Mouse (Mus musculus): Measurements from ENCODE around the gene Mamdc4. TPM values are rescaled to one million over a fixed set of nuclear protein-coding genes. Genes with fewer than 3 reads are reported as not detected.
A peak's percentile ranks its signal among the peaks of the same experiment; 100 is the strongest.
"Not testable (repeated sequence)": the region's sequence is repeated elsewhere in the genome, so short reads cannot be mapped to it uniquely, and the experiment has no call there.

Mamdc4 gene
- polyA plus RNA-seq, 1 experiment from 2014 or later: 74.5 TPM

DNA sequence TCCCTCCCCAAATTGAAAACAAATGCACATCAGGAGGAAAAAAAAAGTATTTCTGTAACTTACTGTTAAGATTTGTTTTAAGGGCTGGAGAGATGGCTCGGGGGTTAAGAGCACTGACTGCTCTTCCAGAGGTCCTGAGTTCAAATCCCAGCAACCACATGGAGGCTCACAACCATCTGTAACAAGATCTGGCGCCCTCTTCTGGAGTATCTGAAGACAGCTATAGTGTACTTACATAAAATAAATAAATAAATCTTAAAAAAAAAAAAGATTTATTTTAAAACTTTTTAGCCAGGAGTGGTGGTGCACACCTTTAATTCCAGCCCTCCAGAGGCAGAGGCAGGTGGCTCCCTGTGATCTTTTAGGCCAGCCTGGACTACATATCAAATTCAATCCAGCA lies 19.2 kb downstream of the Mamdc4 start:
- ATAC-seq (ENCODE audit: insufficient read depth, low FRiP score, low read depth); H3K9ac ChIP-seq; H3K27ac ChIP-seq; H3K27me3 ChIP-seq (replicated peaks); H3K9me3 ChIP-seq; H3K4me3 ChIP-seq (replicated peaks); H3K36me3 ChIP-seq; H3K4me2 ChIP-seq: not testable (repeated sequence)
- 58% methylated on average over 2 of the region's 2 CpGs for WGBS
- peaks cover 14% of the 10 kb centered on the region for H3K4me1 ChIP-seq

GRCm38 (mm10) chr2:25553171-25553786 lies 21.4 kb downstream of the Mamdc4 start:
- H3K27ac ChIP-seq; H3K4me2 ChIP-seq; H3K9ac ChIP-seq; H3K27me3 ChIP-seq (replicated peaks); H3K36me3 ChIP-seq; ATAC-seq (ENCODE audit: insufficient read depth, low FRiP score, low read depth); H3K4me3 ChIP-seq (replicated peaks); H3K4me1 ChIP-seq; H3K9me3 ChIP-seq: not testable (repeated sequence)
- 85% methylated on average over 4 of the region's 4 CpGs for WGBS

GRCm38 (mm10) chr2:25551186-25551585 lies 23.5 kb downstream of the Mamdc4 start:
- ATAC-seq (ENCODE audit: insufficient read depth, low FRiP score, low read depth): no peak
- Histone ChIP-seq H3K9me3 (no peaks in the 10 kb centered on the region), H3K4me2 (no peak overlapping the region), H3K36me3 (no peaks in the 10 kb centered on the region), H3K27ac (no peak overlapping the region), H3K4me3 (replicated peaks) (no peak overlapping the region), H3K9ac (no peak overlapping the region), H3K4me1 (0 out of 2 replicates have a peak, but pooled peaks cover under 1% of the 10 kb centered on the region), H3K27me3 (replicated peaks) (no peaks in the 10 kb centered on the region)
- WGBS: 26% methylated on average over 5 of the region's 5 CpGs

DNA sequence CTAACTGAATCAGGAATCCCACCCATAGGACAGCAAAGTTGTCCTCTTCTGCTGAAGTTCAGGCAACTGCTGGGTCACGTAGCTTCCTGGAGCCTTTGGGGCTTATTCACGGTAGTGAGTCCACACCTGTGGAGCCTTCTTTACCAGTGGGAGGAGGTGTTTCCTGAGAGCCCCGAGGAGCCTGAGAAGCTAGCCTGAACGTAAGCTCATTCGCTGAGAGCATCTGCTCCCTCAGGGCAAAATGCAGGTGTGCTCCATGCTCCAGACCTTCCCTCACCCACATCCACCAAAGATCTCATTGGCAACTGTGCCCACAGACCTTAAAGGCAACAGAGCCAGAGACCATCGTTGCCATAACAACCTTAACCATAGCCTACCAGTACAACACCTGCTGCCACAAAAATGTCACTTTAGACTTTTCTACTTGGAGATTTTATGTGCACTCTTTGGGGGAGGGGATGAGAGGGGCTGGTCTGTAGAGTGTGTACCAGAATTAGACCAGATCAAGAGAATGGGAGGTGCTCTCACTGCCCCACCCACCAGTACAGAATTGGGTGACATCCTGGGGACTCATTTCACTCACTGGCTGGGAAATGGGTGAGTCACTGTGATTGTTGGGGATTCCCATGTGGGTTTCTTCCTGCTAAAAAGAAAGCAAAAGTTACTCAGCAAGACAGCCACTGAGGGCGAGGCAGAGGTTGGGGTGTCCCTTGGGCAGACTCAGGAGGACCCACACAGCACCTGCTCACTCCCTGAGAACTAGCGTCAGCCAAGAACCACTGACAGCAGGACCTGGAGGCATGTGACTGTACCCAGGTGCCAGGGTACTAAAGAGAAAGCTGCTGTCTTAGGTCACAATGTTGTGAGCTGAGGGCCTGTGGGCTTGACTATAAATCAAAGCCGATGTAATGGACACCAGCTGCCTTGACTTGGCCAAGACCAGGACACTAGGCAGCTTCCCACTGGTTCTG lies 25.3 kb downstream of the Mamdc4 start:
- Histone ChIP-seq H3K27ac (no peak overlapping the region), H3K4me2 (no peak overlapping the region), H3K4me1 (peaks cover 7% of the 10 kb centered on the region; the same call in 1 of the 2 replicates), H3K4me3 (replicated peaks) (no peak overlapping the region), H3K9ac (no peak overlapping the region), H3K36me3 (no peaks in the 10 kb centered on the region), H3K9me3 (no peaks in the 10 kb centered on the region), H3K27me3 (replicated peaks) (no peaks in the 10 kb centered on the region)
- WGBS: 74% methylated on average over 9 of the region's 9 CpGs
- no peak for ATAC-seq (ENCODE audit: insufficient read depth, low FRiP score, low read depth)

- 3% methylated on average over 48 of the region's 48 CpGs for WGBS
These were observed 27.7 kb downstream of the Mamdc4 start, which contains the start of gene Traf2 for GRCm38 (mm10) chr2:25546811-25547491. Gene Traf2 (minus strand): TSS chr2:25546940.

DNA sequence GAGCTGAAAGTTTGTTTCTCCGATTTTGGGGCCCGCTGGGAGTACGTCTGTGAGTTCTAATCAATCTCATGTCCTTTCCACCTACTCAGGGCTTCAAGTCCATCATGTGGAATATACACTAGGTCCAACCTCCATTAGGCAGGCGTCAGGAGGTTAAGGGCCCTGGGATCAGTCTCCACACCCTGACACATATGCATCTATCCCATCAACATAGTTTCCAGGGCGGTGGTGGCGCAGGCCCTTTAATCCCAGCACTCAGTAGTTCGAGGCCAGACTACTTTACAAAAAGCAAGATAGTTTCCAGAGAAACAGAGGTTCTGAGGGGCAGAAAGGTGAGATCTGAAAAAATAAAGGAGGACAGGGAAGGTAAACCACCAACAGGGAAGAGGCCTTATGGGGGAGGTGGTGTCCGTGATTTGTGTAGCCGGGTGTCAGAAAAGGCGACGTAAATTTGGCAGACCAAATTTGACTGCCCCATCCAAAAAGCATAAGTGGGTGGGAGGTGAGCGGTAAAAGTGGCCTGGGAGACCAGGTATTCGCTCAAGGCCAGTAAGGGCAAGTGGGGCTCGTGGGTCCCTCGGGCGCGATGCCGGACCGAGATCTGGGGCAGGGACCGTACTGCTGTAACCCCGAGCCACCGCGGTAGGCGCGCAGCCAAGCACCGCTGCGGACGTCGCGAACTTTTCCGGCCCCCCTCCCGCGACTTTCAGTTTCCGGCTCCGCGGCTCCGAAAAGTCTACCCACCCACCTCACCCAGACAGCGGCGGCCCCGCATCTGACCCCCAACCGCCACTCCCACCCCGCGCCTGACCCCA lies 28.4 kb downstream of the Mamdc4 start:
- Histone ChIP-seq H3K9me3 (no peaks in the 10 kb centered on the region), H3K9ac (peak overlapping the region; percentile 76), H3K4me1 (peaks cover 7% of the 10 kb centered on the region; the same call in 1 of the 2 replicates), H3K36me3 (no peaks in the 10 kb centered on the region), H3K4me2 (peak overlapping the region; percentile 71), H3K27me3 (replicated peaks) (no peaks in the 10 kb centered on the region), H3K27ac (peak overlapping the region; percentile 76; the same call in 1 of the 2 replicates), H3K4me3 (replicated peaks) (peak overlapping the region; percentile 82)
- peak; percentile 69 for ATAC-seq (ENCODE audit: insufficient read depth, low FRiP score, low read depth)
- 5% methylated on average over 43 of the region's 43 CpGs for WGBS

More at GRCm38 (mm10) chr2:25546811-25547491, 27.7 kb downstream of the Mamdc4 start, which contains the start of gene Traf2:
- Histone ChIP-seq H3K9me3 (no peaks in the 10 kb centered on the region), H3K4me2 (peak within 1 kb of the TSS; percentile 71), H3K36me3 (no peaks in the 10 kb centered on the region), H3K27me3 (replicated peaks) (no peaks in the 10 kb centered on the region), H3K9ac (peak within 1 kb of the TSS; percentile 76), H3K4me1 (peaks cover 7% of the 10 kb centered on the region; the same call in 1 of the 2 replicates), H3K27ac (peak within 1 kb of the TSS; percentile 76; the same call in 1 of the 2 replicates), H3K4me3 (replicated peaks) (peak within 1 kb of the TSS; percentile 82)
- peak; percentile 99 for ATAC-seq (ENCODE audit: insufficient read depth, low FRiP score, low read depth)

GRCm38 (mm10) chr2:25541644-25542367 lies 32.8 kb downstream of the Mamdc4 start:
- Histone ChIP-seq H3K9ac (no peak overlapping the region), H3K4me1 (peaks cover 7% of the 10 kb centered on the region; the same call in 1 of the 2 replicates)
- ATAC-seq (ENCODE audit: insufficient read depth, low FRiP score, low read depth): no peak

DNA sequence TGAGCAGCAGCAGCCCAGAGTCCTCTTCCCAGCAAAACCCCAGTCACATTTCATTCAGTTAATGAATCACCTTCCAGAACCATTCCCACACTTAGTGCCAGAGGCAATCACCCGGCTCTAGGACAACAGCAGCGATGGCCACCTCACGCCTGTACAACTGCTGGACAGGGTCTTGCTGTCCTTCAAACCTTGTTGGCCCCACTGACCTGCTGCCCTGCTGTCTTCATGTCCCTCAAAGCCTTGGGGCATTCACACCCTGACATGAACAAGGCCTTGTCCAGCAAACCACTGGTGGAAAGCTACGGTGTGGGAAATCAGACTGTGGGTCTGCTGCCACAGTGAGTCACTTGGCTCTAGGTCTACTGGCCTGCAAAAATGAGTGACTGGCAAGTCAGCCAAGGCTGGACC lies 34.1 kb downstream of the Mamdc4 start:
- Histone ChIP-seq H3K9ac (no peak overlapping the region), H3K36me3 (peaks cover 20% of the 10 kb centered on the region), H3K4me3 (replicated peaks) (no peak overlapping the region), H3K4me1 (no peaks in the 10 kb centered on the region), H3K9me3 (no peaks in the 10 kb centered on the region), H3K27me3 (replicated peaks) (no peaks in the 10 kb centered on the region), H3K27ac (no peak overlapping the region), H3K4me2 (no peak overlapping the region)
- WGBS: 87% methylated on average over 4 of the region's 4 CpGs
- no peak for ATAC-seq (ENCODE audit: insufficient read depth, low FRiP score, low read depth)

More at GRCm38 (mm10) chr2:25541644-25542367, 32.8 kb downstream of the Mamdc4 start:
- no peaks in the 10 kb centered on the region for H3K27me3 ChIP-seq (replicated peaks)
- peaks cover 12% of the 10 kb centered on the region for H3K36me3 ChIP-seq
- 77% methylated on average over 10 of the region's 10 CpGs for WGBS
- H3K4me2 ChIP-seq: no peak overlapping the region
- H3K27ac ChIP-seq: no peak overlapping the region
- no peaks in the 10 kb centered on the region for H3K9me3 ChIP-seq
- no peak overlapping the region for H3K4me3 ChIP-seq (replicated peaks)

GRCm38 (mm10) chr2:25536531-25536930 lies 38.1 kb downstream of the Mamdc4 start:
- Histone ChIP-seq H3K4me1 (no peaks in the 10 kb centered on the region), H3K9ac (no peak overlapping the region), H3K9me3 (no peaks in the 10 kb centered on the region), H3K27ac (no peak overlapping the region), H3K36me3 (peaks cover 34% of the 10 kb centered on the region), H3K27me3 (replicated peaks) (no peaks in the 10 kb centered on the region), H3K4me3 (replicated peaks) (no peak overlapping the region), H3K4me2 (no peak overlapping the region)
- ATAC-seq (ENCODE audit: insufficient read depth, low FRiP score, low read depth): no peak
- WGBS: 76% methylated on average over 8 of the region's 8 CpGs

GRCm38 (mm10) chr2:25534866-25535182 lies 39.8 kb downstream of the Mamdc4 start:
- no peaks in the 10 kb centered on the region for H3K27me3 ChIP-seq (replicated peaks)
- no peak overlapping the region for H3K9ac ChIP-seq
- no peak overlapping the region for H3K4me2 ChIP-seq
- no peak for ATAC-seq (ENCODE audit: insufficient read depth, low FRiP score, low read depth)
- peaks cover 42% of the 10 kb centered on the region for H3K36me3 ChIP-seq
- no peaks in the 10 kb centered on the region for H3K9me3 ChIP-seq
- H3K4me3 ChIP-seq (replicated peaks): no peak overlapping the region
- 91% methylated on average over 2 of the region's 2 CpGs for WGBS
- no peak overlapping the region for H3K27ac ChIP-seq
- H3K4me1 ChIP-seq: no peaks in the 10 kb centered on the region
